Mouse (Mus musculus) liver, postnatal 0 days (tissue): ENCODE data around the gene Gm28048.

Experiments used
- CTCF ChIP-seq: sonication (generic); IDR thresholded peaks from 2 replicates; pipeline ENCODE4 v1.5.1; 2016; ENCODE audit warnings: antibody characterized with exemption, low read depth
- EP300 ChIP-seq: IDR thresholded peaks from 2 replicates; pipeline ENCODE4 v1.6.1; 2016; ENCODE audit warnings: antibody characterized with exemption, low read depth, mild to moderate bottlenecking

DNA sequence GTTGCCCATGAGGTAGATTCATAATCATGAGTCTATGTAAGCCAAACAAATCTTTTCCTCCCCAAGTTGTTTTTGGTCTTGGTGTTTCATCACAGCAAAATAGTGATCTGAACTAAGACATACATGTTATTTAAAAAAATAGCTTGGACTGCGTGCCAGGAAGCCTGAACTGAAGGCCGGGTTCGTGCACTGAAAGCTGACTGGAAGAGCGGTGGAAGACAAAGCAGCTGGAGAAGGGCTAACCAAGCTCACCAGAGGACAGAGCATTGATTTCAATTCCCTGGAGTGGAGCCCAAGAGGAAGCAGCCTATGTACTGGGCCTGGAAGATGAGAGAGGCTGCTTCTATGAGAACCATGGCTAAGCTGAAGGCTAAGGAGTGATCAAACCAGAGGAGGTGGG, 94.9 kb downstream of the Gm28048 start:
- TF ChIP-seq CTCF: no peak
- TF ChIP-seq EP300: no peak
